8 mouse cellular contexts compared by ENCODE assay signal in the genomic region with DNA sequence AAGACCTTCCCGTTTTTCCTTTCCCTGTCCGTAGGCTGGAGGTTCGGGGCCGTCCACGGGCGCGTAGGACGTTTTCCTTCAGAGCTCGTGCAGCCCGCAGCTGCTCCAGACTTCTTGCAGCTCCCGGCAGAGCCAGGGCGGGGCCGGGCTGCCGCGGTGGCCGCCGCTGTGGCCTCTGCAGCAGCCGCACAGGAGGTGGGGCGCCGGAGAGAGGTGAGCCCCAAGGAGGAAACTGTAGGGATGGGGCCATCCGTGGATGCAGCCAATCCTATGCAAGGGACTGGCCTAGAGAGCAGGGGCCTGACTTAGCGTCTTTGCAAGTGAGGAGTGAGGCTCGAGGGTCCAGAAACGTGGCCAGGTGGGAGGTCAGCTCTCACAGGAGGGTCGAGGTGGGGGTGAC. TPM values are rescaled to one million over a fixed set of nuclear protein-coding genes. Genes with fewer than 3 reads are reported as not detected.
DNase-seq lines count a peak whose midpoint lies in the region; ATAC-seq lines count a peak whose summit lies in the region.

No protein-coding gene starts in this region.

- H3K4me3 ChIP-seq in heart, embryonic 11.5 days (ENCODE audit: low read depth, low read length): peak overlapping the region; percentile 39
- peak overlapping the region; percentile 55 for H3K4me3 ChIP-seq in liver, embryonic 15.5 days (replicated peaks)

- 0 out of 2 replicates have a peak, but pooled peaks cover 6% of the 10 kb centered on the region for H3K4me1 ChIP-seq in heart, embryonic 11.5 days (ENCODE audit: control insufficient read depth, insufficient read depth, low read length)
- peaks cover 39% of the 10 kb centered on the region for H3K4me1 ChIP-seq in liver, embryonic 15.5 days (replicated peaks)

- peak; percentile 52 for ATAC-seq in heart, embryonic 11.5 days (replicated peaks; ENCODE audit: insufficient number of reproducible peaks, low FRiP score, low TSS enrichment)
- peak; percentile 61 to 76 for ATAC-seq in hematopoietic stem cell, adult 5-6 weeks (replicated peaks in 1 of 2; ENCODE audit: insufficient read depth in 1 of 2, low FRiP score in 2 of 2, low TSS enrichment in 1 of 2, low read depth in 1 of 2, poor library complexity in 2 of 2, severe bottlenecking in 2 of 2)
- ATAC-seq in liver, embryonic 15.5 days (ENCODE audit: insufficient read depth): peak; percentile 81

- no peak overlapping the region for H3K27ac ChIP-seq in heart, embryonic 11.5 days (ENCODE audit: low read depth, low read length)
- H3K27ac ChIP-seq in liver, embryonic 15.5 days (replicated peaks): peak overlapping the region; percentile 68

- H3K4me2 ChIP-seq in heart, embryonic 11.5 days: peak overlapping the region; percentile 71
- H3K4me2 ChIP-seq in liver, embryonic 15.5 days: peak overlapping the region; percentile 82

- no peaks in the 10 kb centered on the region for H3K9me3 ChIP-seq in heart, embryonic 11.5 days (replicated peaks; ENCODE audit: control insufficient read depth, low read length)
- no peaks in the 10 kb centered on the region for H3K9me3 ChIP-seq in liver, embryonic 15.5 days (replicated peaks)

- under 1% methylated on average over 25 of the region's 25 CpGs for WGBS in heart, embryonic 11.5 days (ENCODE audit: insufficient replicate concordance)
- WGBS in liver, embryonic 15.5 days (ENCODE audit: insufficient replicate concordance): under 1% methylated on average over 25 of the region's 25 CpGs

- intact Hi-C loops in heart, postnatal 25 days (cut with DNase I): no loop called here

- no peak for DNase-seq in heart, postnatal 25 days (ENCODE audit: low spot score)
- peak; percentile 49 for DNase-seq in c-Kit-positive CD71-positive TER-119-positive erythroid progenitor cells, embryonic 14.5 days (ENCODE audit: low spot score)
- peak; percentile 47 for DNase-seq in retina, postnatal 1 day
- no peak for DNase-seq in urinary bladder, postnatal 25 days (ENCODE audit: low spot score)
- DNase-seq in layer of hippocampus, postnatal 10 days (ENCODE audit: low spot score in 2 of 2): no peak

- H3K9ac ChIP-seq in heart, embryonic 11.5 days (ENCODE audit: low read depth, low read length): peak overlapping the region; percentile 56
- peak overlapping the region; percentile 43 for H3K9ac ChIP-seq in liver, embryonic 15.5 days

- H3K27me3 ChIP-seq in heart, embryonic 11.5 days (ENCODE audit: control insufficient read depth, insufficient read depth, low read length): peaks cover 31% of the 10 kb centered on the region
- peaks cover 21% of the 10 kb centered on the region for H3K27me3 ChIP-seq in liver, embryonic 15.5 days

- H3K36me3 ChIP-seq in heart, embryonic 11.5 days (ENCODE audit: control insufficient read depth, insufficient read depth, low read length): no peaks in the 10 kb centered on the region
- H3K36me3 ChIP-seq in liver, embryonic 15.5 days (replicated peaks): no peaks in the 10 kb centered on the region

RNA-seq across cellular contexts. Expression of gene Alkbh5, which starts 26.7 kb away (rescaled TPM):
- 31.6 and 35.0 TPM in 2 replicates for polyA plus RNA-seq in heart, embryonic 11.5 days (2014; fragmentation: Nextera tagmentation; extraction: Ambion mirVana)
- 10 to 100 TPM; 72.8 to 82.5 TPM for total RNA-seq in heart, postnatal 25 days (2021)
- 28.9 and 30.8 TPM in 2 replicates for total RNA-seq in hematopoietic stem cell, adult 5-6 weeks (2017)
- 16.8 and 17.3 TPM in 2 replicates for polyA plus RNA-seq in liver, embryonic 15.5 days (2015; fragmentation: Nextera tagmentation; extraction: Ambion mirVana)
- 10 to 100 TPM; 39.0 to 40.1 TPM for total RNA-seq in layer of hippocampus, postnatal 10 days (2021)

RNA-seq across cellular contexts. Expression of gene Myo15, which starts 40.4 kb away (rescaled TPM):
- 0.11 and 0.23 TPM in 2 replicates for polyA plus RNA-seq in heart, embryonic 11.5 days (2014; fragmentation: Nextera tagmentation; extraction: Ambion mirVana)
- total RNA-seq in heart, postnatal 25 days (2021): under 1 TPM in 1 of 2 experiments, not detected in 1; 0.06 TPM
- total RNA-seq in hematopoietic stem cell, adult 5-6 weeks (2017): 0.50 and 0.79 TPM in 2 replicates
- 0.25 and 0.32 TPM in 2 replicates for polyA plus RNA-seq in liver, embryonic 15.5 days (2015; fragmentation: Nextera tagmentation; extraction: Ambion mirVana)
- under 1 TPM; 0.13 to 0.18 TPM for total RNA-seq in layer of hippocampus, postnatal 10 days (2021)

RNA-seq across cellular contexts. Expression of gene Drg2, which starts 55.1 kb away (rescaled TPM):
- polyA plus RNA-seq in heart, embryonic 11.5 days (2014; fragmentation: Nextera tagmentation; extraction: Ambion mirVana): 78.5 and 85.9 TPM in 2 replicates
- 10 to 100 TPM; 29.3 to 30.9 TPM for total RNA-seq in heart, postnatal 25 days (2021)
- total RNA-seq in hematopoietic stem cell, adult 5-6 weeks (2017): 73.9 and 84.2 TPM in 2 replicates
- polyA plus RNA-seq in liver, embryonic 15.5 days (2015; fragmentation: Nextera tagmentation; extraction: Ambion mirVana): 37.2 and 38.8 TPM in 2 replicates
- 10 to 100 TPM; 64.2 to 73.8 TPM for total RNA-seq in layer of hippocampus, postnatal 10 days (2021)

Comparison
In these comparisons a context has a peak if more than half of its experiments do, and no peak if none do; other contexts are left out.
1. DNase-seq: peak in c-Kit-positive CD71-positive TER-119-positive erythroid progenitor cells, embryonic 14.5 days (single experiment) and retina, postnatal 1 day (single experiment); none in heart, postnatal 25 days (single experiment), urinary bladder, postnatal 25 days (single experiment) and layer of hippocampus, postnatal 10 days (0 of 2).
2. Peak in every context shown above with its lines, with median percentiles within 50 percentile points of each other: ATAC-seq.